In genomic region chr11:96982355-96982754, GRCm38 (mm10) we compare ENCODE assay signal across 8 mouse cellular contexts. TPM values are rescaled to one million over a fixed set of nuclear protein-coding genes. Genes with fewer than 3 reads are reported as not detected.
DNase-seq lines count a peak whose midpoint lies in the region; ATAC-seq lines count a peak whose summit lies in the region.

No protein-coding gene starts in this region.

- no peak overlapping the region for H3K4me3 ChIP-seq in heart, embryonic 10.5 days
- no peak overlapping the region for H3K4me3 ChIP-seq in liver, embryonic 13.5 days (replicated peaks)
- H3K4me3 ChIP-seq in neural tube, embryonic 11.5 days (ENCODE audit: low read depth, low read length): no peak overlapping the region

- no peak overlapping the region for H3K4me2 ChIP-seq in liver, embryonic 13.5 days
- no peak overlapping the region for H3K4me2 ChIP-seq in neural tube, embryonic 11.5 days (ENCODE audit: low read depth)

- H3K4me1 ChIP-seq in heart, embryonic 10.5 days: peaks cover 20% of the 10 kb centered on the region
- H3K4me1 ChIP-seq in liver, embryonic 13.5 days (replicated peaks): peaks cover 37% of the 10 kb centered on the region
- peaks cover 4% of the 10 kb centered on the region; the same call in 1 of the 2 replicates for H3K4me1 ChIP-seq in neural tube, embryonic 11.5 days (ENCODE audit: control insufficient read depth, insufficient read depth, low read length)

- H3K27ac ChIP-seq in heart, embryonic 10.5 days: no peak overlapping the region
- no peak overlapping the region for H3K27ac ChIP-seq in liver, embryonic 13.5 days
- H3K27ac ChIP-seq in neural tube, embryonic 11.5 days (ENCODE audit: low read depth, low read length): no peak overlapping the region

- H3K36me3 ChIP-seq in heart, embryonic 10.5 days: no peaks in the 10 kb centered on the region
- H3K36me3 ChIP-seq in liver, embryonic 13.5 days: no peaks in the 10 kb centered on the region
- H3K36me3 ChIP-seq in neural tube, embryonic 11.5 days (ENCODE audit: control insufficient read depth, insufficient read depth, low read length): no peaks in the 10 kb centered on the region

- H3K9me3 ChIP-seq in heart, embryonic 10.5 days: no peaks in the 10 kb centered on the region
- H3K9me3 ChIP-seq in liver, embryonic 13.5 days (replicated peaks): no peaks in the 10 kb centered on the region
- no peaks in the 10 kb centered on the region for H3K9me3 ChIP-seq in neural tube, embryonic 11.5 days (ENCODE audit: control insufficient read depth, low read length)

- WGBS in heart, embryonic 10.5 days: 2% methylated on average over 7 of the region's 7 CpGs
- 6% methylated on average over 7 of the region's 7 CpGs for WGBS in liver, embryonic 13.5 days (ENCODE audit: insufficient replicate concordance)
- WGBS in neural tube, embryonic 11.5 days: 4% methylated on average over 7 of the region's 7 CpGs

- H3K9ac ChIP-seq in liver, embryonic 13.5 days: no peak overlapping the region
- no peak overlapping the region; the same call in 1 of the 2 replicates for H3K9ac ChIP-seq in neural tube, embryonic 11.5 days (ENCODE audit: low read length)

- peaks cover 61% of the 10 kb centered on the region for H3K27me3 ChIP-seq in heart, embryonic 10.5 days (ENCODE audit: insufficient read depth, poor library complexity, severe bottlenecking)
- H3K27me3 ChIP-seq in liver, embryonic 13.5 days: peaks cover 47% of the 10 kb centered on the region
- 0 out of 2 replicates have a peak, but pooled peaks cover 3% of the 10 kb centered on the region for H3K27me3 ChIP-seq in neural tube, embryonic 11.5 days (ENCODE audit: control insufficient read depth, insufficient read depth, low read length)

- ATAC-seq in liver, embryonic 13.5 days (ENCODE audit: low read depth): no peak
- no peak for ATAC-seq in neural tube, embryonic 11.5 days (ENCODE audit: insufficient read depth, low FRiP score, low TSS enrichment)

- DNase-seq in 3134 (ENCODE audit: extremely low read depth, insufficient read length, low spot score) (peak; percentile 70), ZHBTc4 (ENCODE audit: low read depth, low spot score) (peak; percentile 90)
- peak; percentile 90 for DNase-seq in embryo, embryonic 11 days
- DNase-seq in heart, embryonic 10.5 days (ENCODE audit: low spot score): peak; percentile 88
- DNase-seq in kidney, postnatal 14 days: peak; percentile 87
- peak; percentile 55 for DNase-seq in liver, embryonic 13.5 days
- peak; percentile 83 for DNase-seq in neural tube, embryonic 11.5 days (ENCODE audit: low spot score)
- DNase-seq in testis, postnatal 14 days (ENCODE audit: low spot score): peak; percentile 51

RNA-seq across cellular contexts. Expression of gene Sp2, which starts 0.4 kb away (rescaled TPM):
- polyA plus RNA-seq in heart, embryonic 10.5 days (2016; fragmentation: Nextera tagmentation; extraction: Ambion mirVana): 20.1 and 21.9 TPM in 2 replicates
- polyA plus RNA-seq in liver, embryonic 13.5 days (2015; fragmentation: Nextera tagmentation; extraction: Ambion mirVana): 13.0 and 15.3 TPM in 2 replicates
- 26.9 and 29.4 TPM in 2 replicates for polyA plus RNA-seq in neural tube, embryonic 11.5 days (2014; fragmentation: Nextera tagmentation; extraction: Ambion mirVana)

RNA-seq across cellular contexts. Expression of gene Sp6, which starts 30.8 kb away (rescaled TPM):
- polyA plus RNA-seq in heart, embryonic 10.5 days (2016; fragmentation: Nextera tagmentation; extraction: Ambion mirVana): 0.47 and 2.3 TPM in 2 replicates
- 0.05 and 0.08 TPM in 2 replicates for polyA plus RNA-seq in liver, embryonic 13.5 days (2015; fragmentation: Nextera tagmentation; extraction: Ambion mirVana)
- 0.09 and 0.20 TPM in 2 replicates for polyA plus RNA-seq in neural tube, embryonic 11.5 days (2014; fragmentation: Nextera tagmentation; extraction: Ambion mirVana)

RNA-seq across cellular contexts. Expression of gene Pnpo, which starts 38.6 kb away (rescaled TPM):
- polyA plus RNA-seq in heart, embryonic 10.5 days (2016; fragmentation: Nextera tagmentation; extraction: Ambion mirVana): 69.3 and 72.6 TPM in 2 replicates
- 652 and 660 TPM in 2 replicates for polyA plus RNA-seq in liver, embryonic 13.5 days (2015; fragmentation: Nextera tagmentation; extraction: Ambion mirVana)
- polyA plus RNA-seq in neural tube, embryonic 11.5 days (2014; fragmentation: Nextera tagmentation; extraction: Ambion mirVana): 24.0 and 26.2 TPM in 2 replicates

RNA-seq across cellular contexts. Expression of gene Scrn2, which starts 47.4 kb away (rescaled TPM):
- polyA plus RNA-seq in heart, embryonic 10.5 days (2016; fragmentation: Nextera tagmentation; extraction: Ambion mirVana): 21.3 and 30.0 TPM in 2 replicates
- polyA plus RNA-seq in liver, embryonic 13.5 days (2015; fragmentation: Nextera tagmentation; extraction: Ambion mirVana): 10.0 and 11.2 TPM in 2 replicates
- polyA plus RNA-seq in neural tube, embryonic 11.5 days (2014; fragmentation: Nextera tagmentation; extraction: Ambion mirVana): 20.9 and 26.5 TPM in 2 replicates

RNA-seq across cellular contexts. Expression of gene Prr15l, which starts 54.5 kb away (rescaled TPM):
- 0.90 and 1.5 TPM in 2 replicates for polyA plus RNA-seq in heart, embryonic 10.5 days (2016; fragmentation: Nextera tagmentation; extraction: Ambion mirVana)
- 4.4 and 5.2 TPM in 2 replicates for polyA plus RNA-seq in liver, embryonic 13.5 days (2015; fragmentation: Nextera tagmentation; extraction: Ambion mirVana)
- polyA plus RNA-seq in neural tube, embryonic 11.5 days (2014; fragmentation: Nextera tagmentation; extraction: Ambion mirVana): 0.57 and 0.78 TPM in 2 replicates
